Mouse (Mus musculus) stomach, postnatal 0 days (tissue): ENCODE results near the gene Gm15319.
"Not testable (repeated sequence)": the region's sequence is repeated elsewhere in the genome, so short reads cannot be mapped to it uniquely, and the experiment has no call there.

Source experiments
- CTCF ChIP-seq: IDR thresholded peaks from 2 replicates; pipeline ENCODE4 v1.5.1; 2016; ENCODE audit warnings: antibody characterized with exemption, low read depth, mild to moderate bottlenecking, moderate library complexity
- EP300 ChIP-seq: optimal IDR thresholded peaks from 2 replicates; pipeline ENCODE3; 2016; ENCODE audit warnings: antibody characterized with exemption

GRCm38 (mm10) chr8:20408441-20409030, 45.5 kb upstream of the Gm15319 start:
- not testable (repeated sequence) for TF ChIP-seq CTCF, EP300
